Mouse (Mus musculus) gastrocnemius, adult 8-10 months (tissue): ENCODE measurements around the gene Shisa9. TPM values are rescaled to one million over a fixed set of nuclear protein-coding genes. Genes with fewer than 3 reads are reported as not detected.
A peak's percentile ranks its signal among the peaks of the same experiment; 100 is the strongest.
"Not testable (repeated sequence)": the region's sequence is repeated elsewhere in the genome, so short reads cannot be mapped to it uniquely, and the experiment has no call there.

Experiments used
- DNase-seq, 2 experiments: peaks; one replicate each; pipeline ENCODE4 v3.0.0; 2022; ENCODE audit warnings: low spot score in 2 of 2
- total RNA-seq, 4 experiments: library from RNA; stranded (reverse); gene quantifications; 2 replicates each; pipeline ENCODE4 v1.2.4; 2022

Shisa9 gene
- total RNA-seq = under 1 TPM in 1 of 4 experiments, not detected in 3; 0.10 TPM

DNA sequence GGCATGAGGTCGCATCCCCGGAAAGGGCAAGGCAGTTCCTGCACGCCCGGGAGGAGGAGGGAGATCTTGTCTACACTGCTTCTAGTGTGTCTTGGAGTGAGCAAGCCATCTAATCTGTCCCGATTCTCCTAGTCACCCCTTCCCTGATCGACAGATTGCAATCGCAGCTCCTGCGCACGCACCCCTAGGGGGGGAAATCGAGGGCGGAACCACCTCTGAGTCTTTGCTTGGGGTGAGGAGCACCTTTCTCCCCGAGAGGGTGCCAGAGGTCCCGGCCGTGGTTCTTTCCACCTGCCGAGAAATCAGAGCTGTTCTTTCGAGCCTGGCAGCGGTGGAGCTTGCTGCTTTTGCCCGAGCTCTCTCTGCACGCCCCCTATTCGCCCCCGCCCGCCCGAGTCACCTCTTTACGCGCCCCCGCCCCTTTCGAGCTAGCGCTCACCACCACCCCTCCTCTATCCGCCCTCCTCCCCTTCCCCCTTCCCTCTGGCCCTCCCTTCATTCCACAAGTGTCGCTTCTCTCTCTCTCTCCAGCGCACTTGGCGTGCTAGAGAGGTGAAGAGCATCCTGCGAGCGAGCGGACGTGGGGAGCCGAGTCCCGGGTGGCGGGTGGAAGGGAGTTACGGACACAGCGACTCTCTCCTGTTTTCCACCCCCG lies at the start of gene Shisa9:
Shisa9 (plus strand) TSS at position 498 of the 655 bp plus-strand sequence.
- DNase-seq = no peak

- DNase-seq = peak in 1 of 2 experiments; percentile 30
These were observed 43.4 kb upstream of the Shisa9 start for GRCm38 (mm10) chr16:11940477-11940876.

- no peak for DNase-seq
These were observed 23.2 kb upstream of the Shisa9 start for GRCm38 (mm10) chr16:11960691-11961090.

DNA sequence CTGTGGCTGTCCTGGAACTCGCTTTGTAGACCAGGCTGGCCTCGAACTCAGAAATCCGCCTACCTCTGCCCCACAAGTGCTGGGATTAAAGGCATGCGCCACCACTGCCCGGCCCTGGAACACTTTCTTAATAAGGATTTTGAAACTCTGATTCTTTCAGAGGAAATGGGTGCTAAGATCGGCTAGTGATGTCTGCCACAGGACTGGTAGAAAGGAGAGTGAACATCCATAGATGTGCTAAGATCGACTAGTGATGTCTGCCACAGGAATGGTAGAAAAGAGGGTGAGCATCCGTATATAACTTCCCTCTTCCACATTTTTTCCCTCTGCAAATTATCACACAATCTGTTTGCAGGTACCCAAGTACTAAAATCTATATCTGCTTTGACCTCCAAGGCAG lies 17.9 kb upstream of the Shisa9 start:
- DNase-seq = no peak

DNA sequence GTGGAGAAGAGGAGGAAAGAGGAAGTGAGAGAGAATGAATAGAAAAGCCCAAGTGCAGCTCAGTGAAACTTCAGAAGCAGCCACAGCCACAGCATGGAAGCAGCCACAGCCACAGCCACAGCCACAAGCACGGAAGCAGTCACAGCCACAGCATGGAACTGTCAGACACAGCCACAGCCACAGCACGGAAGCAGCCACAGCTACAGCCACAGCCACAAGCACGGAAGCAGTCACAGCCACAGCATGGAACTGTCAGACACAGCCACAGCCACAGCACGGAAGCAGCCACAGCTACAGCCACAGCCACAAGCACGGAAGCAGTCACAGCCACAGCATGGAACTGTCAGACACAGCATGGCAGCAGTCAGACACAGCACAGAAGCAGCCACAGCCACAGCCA lies 17.1 kb upstream of the Shisa9 start:
- DNase-seq = not testable (repeated sequence)

- no peak for DNase-seq
These were observed 16.3 kb upstream of the Shisa9 start for GRCm38 (mm10) chr16:11967579-11967978.

GRCm38 (mm10) chr16:11973707-11974106 lies 10.2 kb upstream of the Shisa9 start:
- no peak for DNase-seq

DNA sequence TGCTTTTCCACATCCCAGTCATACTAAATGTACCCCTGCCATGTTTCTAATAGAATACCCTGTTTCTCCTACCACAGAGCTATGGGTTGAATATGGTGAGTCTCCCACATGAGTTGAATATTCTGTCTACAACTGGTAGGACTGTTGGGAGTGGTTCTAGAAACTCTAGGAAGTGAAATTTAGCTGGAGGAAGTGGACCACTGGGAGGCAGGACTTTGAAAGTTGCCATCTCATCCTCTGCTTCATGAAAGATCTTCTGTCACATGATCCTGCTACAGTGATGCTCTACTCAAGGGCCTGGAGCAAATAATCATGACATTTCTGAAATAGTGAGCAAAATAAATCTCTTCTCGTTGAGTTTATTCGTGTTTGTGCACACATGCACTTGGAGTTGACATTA lies 7.2 kb upstream of the Shisa9 start:
- DNase-seq = no peak

GRCm38 (mm10) chr16:11980764-11981163 lies 3.1 kb upstream of the Shisa9 start:
- DNase-seq = no peak

DNA sequence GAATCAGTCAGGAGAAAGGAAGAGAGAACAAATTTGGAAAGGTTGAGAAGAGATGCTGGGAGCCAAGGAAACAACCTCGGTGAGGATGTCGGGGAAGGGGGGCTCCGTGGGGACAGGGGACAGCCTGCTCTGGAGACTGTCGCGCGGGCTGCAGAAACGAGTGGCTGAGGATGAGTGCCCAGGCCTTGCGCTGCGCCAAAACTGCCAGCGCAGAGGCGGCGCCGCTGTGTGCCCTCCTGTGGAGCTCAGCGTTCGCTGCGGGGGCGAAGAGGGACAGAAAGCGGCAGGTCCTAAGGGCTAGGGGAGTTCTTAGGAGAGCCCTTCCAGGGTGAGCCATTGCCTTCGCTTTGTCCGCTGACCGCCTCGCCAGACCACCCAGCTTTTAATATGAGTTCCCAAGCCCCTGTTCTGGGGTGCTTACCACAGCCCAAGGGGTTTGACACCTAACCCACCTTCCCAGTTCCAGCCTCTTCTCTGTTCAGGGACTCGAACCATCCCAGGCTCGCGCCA lies 752 bp upstream of the Shisa9 start:
- no peak for DNase-seq

GRCm38 (mm10) chr16:11984271-11984791 lies 418 bp downstream of the Shisa9 start:
- no peak for DNase-seq

DNA sequence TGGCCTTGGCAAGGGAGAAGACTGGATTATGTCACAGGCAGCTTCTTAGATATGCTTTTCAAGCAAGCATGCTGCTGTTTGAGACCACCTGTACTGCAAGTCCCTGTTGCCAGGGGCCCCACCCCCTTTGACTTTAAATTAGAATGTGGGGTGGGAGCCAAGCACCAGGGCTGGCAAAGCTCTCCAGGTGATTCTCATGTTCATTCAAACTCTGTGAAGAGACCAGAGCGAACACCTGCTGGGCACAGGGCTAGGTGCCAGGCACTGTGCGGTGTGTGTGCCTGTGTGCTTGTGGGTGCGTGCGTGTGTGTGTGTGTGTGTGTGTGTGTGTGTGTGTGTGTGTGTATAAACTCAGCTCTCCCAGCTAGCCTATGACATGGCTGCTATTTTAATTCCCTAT lies 3.1 kb downstream of the Shisa9 start:
- no peak for DNase-seq

DNA sequence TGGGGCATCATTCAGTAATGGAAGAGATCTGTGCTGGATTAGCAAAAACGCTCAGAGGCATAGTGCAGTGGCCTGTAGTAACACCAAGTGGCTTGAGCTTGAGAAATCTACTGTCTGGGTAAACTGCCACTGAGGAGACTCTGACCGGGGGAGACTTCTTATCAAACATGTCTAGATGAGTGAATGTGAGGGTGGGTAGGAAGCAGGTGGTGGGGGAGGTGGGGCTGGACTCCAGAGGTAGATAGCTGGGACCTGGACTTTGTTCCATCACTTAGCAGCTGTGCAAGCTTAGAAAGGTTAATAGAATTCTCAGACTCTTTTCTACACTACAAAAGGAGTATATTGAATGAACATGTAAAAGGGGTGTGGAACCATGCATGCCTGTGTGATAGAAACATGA lies 21.3 kb downstream of the Shisa9 start:
- DNase-seq = no peak

DNA sequence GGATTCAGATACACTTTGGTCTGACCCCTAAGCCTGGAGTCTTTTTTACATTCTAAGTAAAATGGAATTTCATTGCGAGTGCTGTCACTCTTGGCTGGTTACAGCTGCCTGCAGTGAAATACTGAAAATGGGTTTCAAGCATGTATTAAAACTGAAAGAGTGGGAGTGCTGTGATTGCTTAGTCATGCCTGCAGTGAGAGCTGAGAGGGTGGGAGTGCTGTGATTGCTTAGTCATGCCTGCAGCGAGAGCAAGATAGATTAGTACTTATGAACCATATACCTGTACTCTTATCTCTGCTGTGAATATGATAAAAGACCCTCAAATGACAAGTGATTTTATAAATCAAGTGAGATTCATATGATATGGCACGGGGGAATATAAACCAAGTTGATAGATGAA lies 26.2 kb downstream of the Shisa9 start:
- no peak for DNase-seq

DNA sequence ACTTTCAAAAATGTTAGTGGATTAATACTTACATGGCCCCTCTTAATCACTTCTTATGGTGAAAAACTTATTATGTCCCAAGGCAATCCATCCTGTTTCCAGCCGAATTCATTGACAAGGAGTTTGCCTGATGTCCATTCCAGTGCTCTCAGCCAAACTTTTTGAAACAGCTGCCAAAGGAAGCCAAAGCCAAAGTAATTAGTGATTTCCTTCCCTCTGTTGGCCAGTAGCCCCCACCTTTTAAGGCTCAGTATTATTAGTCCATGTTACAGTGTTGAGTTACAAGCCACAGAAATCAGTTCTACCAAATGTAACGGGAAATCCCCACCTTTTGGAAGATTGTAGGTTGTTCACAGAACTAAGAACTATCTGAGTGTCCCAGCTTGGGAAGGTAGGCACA lies 28.8 kb downstream of the Shisa9 start:
- DNase-seq = no peak

- DNase-seq = no peak
These were observed 30.6 kb downstream of the Shisa9 start for GRCm38 (mm10) chr16:12014523-12014922.

GRCm38 (mm10) chr16:12017921-12018618 lies 34.2 kb downstream of the Shisa9 start:
- DNase-seq = no peak

DNA sequence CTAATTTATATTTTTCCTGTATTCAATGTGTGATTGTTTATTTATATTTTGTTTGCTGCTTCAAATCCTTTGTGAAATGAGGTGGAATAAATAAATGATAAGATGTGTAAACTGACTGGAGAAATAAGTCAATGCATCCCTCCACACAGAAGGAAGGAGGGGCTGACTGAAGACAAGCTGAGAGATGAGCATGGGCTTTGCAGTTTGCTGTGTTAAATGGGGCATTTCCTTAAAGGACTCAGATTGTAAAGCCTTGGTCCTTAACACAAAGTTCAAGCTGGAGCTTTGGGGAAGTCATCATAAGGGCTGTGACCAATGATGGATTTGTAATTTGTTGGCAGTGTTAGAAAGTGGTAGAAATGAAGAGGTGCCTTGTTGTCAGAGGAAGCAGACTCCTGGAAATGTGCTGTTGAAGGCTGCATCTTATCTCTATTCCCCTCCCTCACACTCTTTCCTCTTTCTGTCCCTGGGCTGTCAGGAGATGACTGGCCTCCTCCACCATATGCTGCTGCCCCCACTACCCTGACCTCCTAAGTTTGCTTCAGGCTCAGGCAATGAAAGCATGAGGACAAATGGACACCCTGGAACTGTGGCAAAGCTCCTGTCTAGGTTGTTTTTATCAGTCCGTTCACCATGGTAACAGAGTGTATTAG lies 36.3 kb downstream of the Shisa9 start:
- no peak for DNase-seq

DNA sequence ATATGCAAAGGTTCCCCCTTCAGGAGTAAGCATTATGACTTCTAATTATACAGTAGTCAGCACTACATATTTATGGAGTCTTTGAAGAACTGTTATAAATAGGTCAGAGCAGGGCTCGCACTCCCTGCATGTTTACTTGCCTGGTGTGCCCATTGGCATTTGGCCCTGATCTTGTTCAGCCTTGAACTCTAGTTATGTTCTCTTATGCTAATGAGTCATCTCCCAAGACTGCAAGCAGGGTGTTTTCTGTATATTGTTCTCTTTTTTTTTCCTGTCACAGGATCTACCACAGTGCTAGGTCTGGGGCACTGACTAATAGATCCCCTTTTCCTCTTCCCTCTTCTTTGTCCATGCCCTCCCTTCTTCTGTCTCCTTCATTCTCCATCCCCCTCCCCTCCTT lies 48.5 kb downstream of the Shisa9 start:
- DNase-seq = peak in 1 of 2 experiments; percentile 13

GRCm38 (mm10) chr16:12034868-12035267 lies 51.0 kb downstream of the Shisa9 start:
- no peak for DNase-seq

GRCm38 (mm10) chr16:12035626-12036025 lies 51.7 kb downstream of the Shisa9 start:
- no peak for DNase-seq

DNA sequence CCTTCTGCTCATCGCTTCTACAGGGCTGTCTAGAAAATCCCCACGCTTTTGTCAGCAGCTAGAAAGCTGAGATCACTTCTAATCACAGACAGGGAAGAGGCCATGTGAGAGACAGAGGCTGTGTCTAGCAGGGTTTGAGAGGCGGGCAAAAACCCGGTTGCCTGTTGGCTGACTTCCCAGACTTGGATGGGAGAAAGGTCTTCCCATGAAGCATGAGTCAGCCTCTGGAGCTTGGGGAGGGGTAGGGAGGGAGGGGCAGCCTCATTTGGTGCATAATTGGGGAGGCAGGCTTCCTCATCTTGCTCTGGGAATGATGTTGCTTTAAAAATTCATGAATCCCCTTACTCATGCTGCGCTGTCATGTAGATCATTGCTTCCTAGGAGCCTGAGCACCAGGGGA lies 57.0 kb downstream of the Shisa9 start:
- peak in 1 of 2 experiments; percentile 13 for DNase-seq
